Mouse (Mus musculus) CH12.LX (cell line): ENCODE results near the gene Kcnk2. TPM values are rescaled to one million over a fixed set of nuclear protein-coding genes. Genes with fewer than 3 reads are reported as not detected.

ENCODE experiments used
- DNase-seq: peaks from one replicate; pipeline ENCODE4 v3.0.0-alpha.2; 2013; ENCODE audit errors: extremely low read depth
- H3K27ac ChIP-seq: 2 replicates; pipeline ENCODE4 v1.5.1; 2012; ENCODE audit warnings: low read depth, mild to moderate bottlenecking, control low read depth, moderate library complexity; ENCODE audit not compliant: insufficient read depth
- H3K27me3 ChIP-seq: replicated peaks from 2 replicates; pipeline ENCODE3; 2012; ENCODE audit warnings: inconsistent platforms
- H3K36me3 ChIP-seq, 2 experiments: replicated peaks in 1 of 2; 2 replicates each; pipeline versions ENCODE3 to v1.6.1; 2012; ENCODE audit warnings: inconsistent platforms in 1 of 2, low read length in 1 of 2, mild to moderate bottlenecking in 1 of 2, mixed read lengths in 1 of 2, moderate library complexity in 1 of 2; ENCODE audit not compliant: control insufficient read depth in 1 of 2, insufficient read depth in 1 of 2
- H3K4me1 ChIP-seq, 2 experiments: 2 replicates each; pipeline ENCODE4 v1.6.1; 2012; ENCODE audit warnings: inconsistent platforms in 1 of 2, moderate library complexity in 1 of 2; ENCODE audit not compliant: insufficient read depth in 2 of 2, control insufficient read depth in 1 of 2
- H3K4me2 ChIP-seq: 2 replicates; pipeline ENCODE4 v1.6.1; 2012; ENCODE audit warnings: low read depth, mild to moderate bottlenecking, control low read depth; ENCODE audit not compliant: poor library complexity, insufficient read depth, severe bottlenecking
- H3K4me3 ChIP-seq, 3 experiments: fragments of 150-350 bp in 1 of 3; sonication (generic) in 1 of 3; replicated peaks in 1 of 3; 2 replicates each; pipeline versions ENCODE3 to v1.5.1; 2011 to 2012; ENCODE audit warnings: low read depth in 2 of 3, low read length in 2 of 3, mild to moderate bottlenecking in 2 of 3, moderate library complexity in 2 of 3, control low read depth in 1 of 3, improper control_type of control experiment in 1 of 3, inconsistent platforms in 1 of 3, mixed read lengths in 1 of 3; ENCODE audit not compliant: poor library complexity in 1 of 3
- H3K79me2 ChIP-seq: replicated peaks from 2 replicates; pipeline ENCODE4 v1.6.1; 2012; ENCODE audit warnings: mild to moderate bottlenecking, moderate library complexity; ENCODE audit not compliant: control insufficient read depth, poor library complexity, insufficient read depth, severe bottlenecking; ENCODE audit errors: extremely low read depth
- H3K9ac ChIP-seq: 2 replicates; pipeline ENCODE4 v1.6.1; 2012; ENCODE audit warnings: low read depth, mild to moderate bottlenecking, control low read depth, moderate library complexity; ENCODE audit not compliant: insufficient read depth
- H3K9me3 ChIP-seq: replicated peaks from 2 replicates; pipeline ENCODE3; 2012; ENCODE audit warnings: low read length, inconsistent platforms, mixed read lengths
- CTCF ChIP-seq, 2 experiments: IDR thresholded peaks in 1 of 2; conservative IDR thresholded peaks in 1 of 2; 2 replicates each; pipeline ENCODE4 v1.5.1; 2011 to 2012; ENCODE audit warnings: low read depth in 2 of 2, low read length in 2 of 2, improper control_type of control experiment in 1 of 2, inconsistent platforms in 1 of 2, mild to moderate bottlenecking in 1 of 2, moderate library complexity in 1 of 2
- E2F4 ChIP-seq: IDR thresholded peaks from 2 replicates; pipeline ENCODE4 v1.6.1; 2011; ENCODE audit warnings: low read depth, low read length, improper control_type of control experiment; ENCODE audit not compliant: insufficient replicate concordance
- ELF1 ChIP-seq: IDR thresholded peaks from 2 replicates; pipeline ENCODE4 v1.6.1; 2014; ENCODE audit warnings: low read depth, mild to moderate bottlenecking, inconsistent platforms, low read length, improper control_type of control experiment
- EP300 ChIP-seq: IDR thresholded peaks from 2 replicates; pipeline ENCODE4 v1.6.1; 2011; ENCODE audit warnings: low read length, improper control_type of control experiment
- GABPA ChIP-seq: IDR thresholded peaks from 2 replicates; pipeline ENCODE4 v1.6.1; 2012; ENCODE audit warnings: low read depth, low read length, improper control_type of control experiment, inconsistent platforms; ENCODE audit not compliant: insufficient replicate concordance
- JUN ChIP-seq: IDR thresholded peaks from 2 replicates; pipeline ENCODE4 v1.6.1; 2011; ENCODE audit warnings: low read depth, mild to moderate bottlenecking, low read length, improper control_type of control experiment, moderate library complexity; ENCODE audit not compliant: insufficient read depth
- KAT2A ChIP-seq: IDR thresholded peaks from 2 replicates; pipeline ENCODE4 v1.6.1; 2012; ENCODE audit warnings: low read length, improper control_type of control experiment, inconsistent platforms; ENCODE audit not compliant: insufficient replicate concordance
- MAFK ChIP-seq: IDR thresholded peaks from 2 replicates; pipeline ENCODE4 v1.6.1; 2011; ENCODE audit warnings: low read length, improper control_type of control experiment; ENCODE audit not compliant: insufficient replicate concordance
- MAX ChIP-seq: IDR thresholded peaks from 2 replicates; pipeline ENCODE4 v1.6.1; 2011; ENCODE audit warnings: low read length, improper control_type of control experiment
- NELFE ChIP-seq: IDR thresholded peaks from 2 replicates; pipeline ENCODE4 v1.6.1; 2011; ENCODE audit warnings: low read depth, low read length, improper control_type of control experiment
- NRF1 ChIP-seq: IDR thresholded peaks from 2 replicates; pipeline ENCODE4 v1.6.1; 2014; ENCODE audit warnings: low read depth, mild to moderate bottlenecking, inconsistent platforms, low read length, improper control_type of control experiment, moderate library complexity
- RAD21 ChIP-seq: IDR thresholded peaks from 2 replicates; pipeline ENCODE4 v1.6.1; 2011; ENCODE audit warnings: low read depth, mild to moderate bottlenecking, low read length, improper control_type of control experiment, moderate library complexity
- RCOR1 ChIP-seq: conservative IDR thresholded peaks from 2 replicates; pipeline ENCODE4 v1.6.1; 2012; ENCODE audit warnings: low read depth, mild to moderate bottlenecking, inconsistent platforms, low read length, improper control_type of control experiment
- SMC3 ChIP-seq: IDR thresholded peaks from 2 replicates; pipeline ENCODE4 v1.6.1; 2011; ENCODE audit warnings: low read depth, low read length, improper control_type of control experiment
- TCF12 ChIP-seq: IDR thresholded peaks from 2 replicates; pipeline ENCODE4 v1.6.1; 2014; ENCODE audit warnings: low read depth, mild to moderate bottlenecking, inconsistent platforms, low read length, improper control_type of control experiment
- USF2 ChIP-seq: conservative IDR thresholded peaks from 2 replicates; pipeline ENCODE4 v1.6.1; 2011; ENCODE audit warnings: low read depth, low read length, improper control_type of control experiment
- ZC3H11A ChIP-seq: IDR thresholded peaks from 2 replicates; pipeline ENCODE4 v1.6.1; 2012; ENCODE audit warnings: low read depth, mild to moderate bottlenecking, inconsistent platforms, low read length, improper control_type of control experiment
- dilution Hi-C: fragments of 300-500 bp; cut with MboI; formaldehyde crosslinking; loops from 2 replicates; pipeline ENCODE4 v1.14.3; 2020; ENCODE audit warnings: low sequenced_read_pairs; ENCODE audit not compliant: extremely low pct_unique_long_range_greater_than_20kb, extremely low pct_ligation_motif_present
- in situ Hi-C: fragments of 300-500 bp; cut with MboI; formaldehyde crosslinking; loops from 3 replicates; pipeline ENCODE4 v1.14.3; 2019; ENCODE audit warnings: low sequenced_read_pairs, low pct_ligation_motif_present, low pct_unique_long_range_greater_than_20kb, mixed read lengths
- polyA plus RNA-seq: library from polyadenylated mRNA; unstranded; fragments of >175 nt; gene quantifications from 2 replicates; pipeline ENCODE4 v1.2.1, GENCODE M21; 2012; ENCODE audit warnings: low read depth; ENCODE audit not compliant: insufficient read length
- total RNA-seq, 2 experiments: library from RNA; depleted of rRNA; stranded (reverse); fragments of 300-350 nt in 1 of 2; fragments of >200 nt in 1 of 2; gene quantifications; 2 replicates each; pipeline ENCODE4 v1.2.3; 2012 to 2014

The Kcnk2 gene
- total and polyA plus RNA-seq, 3 experiments: 0.19 TPM; not detected in 2

GRCm38 (mm10) chr1:189228222-189229084 lies 173.6 kb downstream of the Kcnk2 start:
- Histone ChIP-seq H3K9me3 (no peaks in the 10 kb centered on the region), H3K27me3 (no peaks in the 10 kb centered on the region), H3K4me1 (no peaks in the 10 kb centered on the region), H3K36me3 (no peaks in the 10 kb centered on the region), H3K9ac (no peak overlapping the region), H3K79me2 (no peaks in the 10 kb centered on the region), H3K27ac (no peak overlapping the region), H3K4me3 (no peak overlapping the region), H3K4me2 (no peak overlapping the region)
- TF ChIP-seq JUN: no peak
- TF ChIP-seq E2F4: no peak
- TF ChIP-seq SMC3: no peak
- no peak for TF ChIP-seq MAFK
- no peak for TF ChIP-seq RAD21
- TF ChIP-seq NELFE: no peak
- no peak for TF ChIP-seq RCOR1
- in situ Hi-C loops (no loop called here), dilution Hi-C loops (no loop called here)
- no peak for DNase-seq

GRCm38 (mm10) chr1:189227479-189227878 lies 174.6 kb downstream of the Kcnk2 start:
- no peak for TF ChIP-seq ELF1
- TF ChIP-seq RAD21: peak; percentile 67
- no peak for TF ChIP-seq ZC3H11A
- TF ChIP-seq JUN: no peak
- TF ChIP-seq SMC3: peak; percentile 56
- TF ChIP-seq USF2: no peak
- no peak for TF ChIP-seq TCF12
- TF ChIP-seq RCOR1: no peak
- TF ChIP-seq KAT2A: no peak
- no peak for TF ChIP-seq NRF1
- no peak for TF ChIP-seq MAX
- TF ChIP-seq CTCF (conservative IDR thresholded peaks at IDR 0.05 in 1 of 2, IDR thresholded peaks at IDR 0.05 in 1 of 2; ENCODE audit: low read depth in 2 of 2, low read length in 2 of 2): peak in 1 of 2 experiments; percentile 62; a peak in 2 of 4 replicates
- no peak for TF ChIP-seq GABPA
- no peak for TF ChIP-seq EP300
- TF ChIP-seq, all 38 proteins: peak for 3
- Histone ChIP-seq H3K27ac (no peak overlapping the region), H3K4me1 (no peaks in the 10 kb centered on the region), H3K36me3 (no peaks in the 10 kb centered on the region), H3K27me3 (no peaks in the 10 kb centered on the region), H3K4me2 (no peak overlapping the region), H3K9ac (no peak overlapping the region), H3K9me3 (no peaks in the 10 kb centered on the region), H3K4me3 (no peak overlapping the region), H3K79me2 (no peaks in the 10 kb centered on the region)
- DNase-seq: no peak
- in situ Hi-C loops: no loop called here
- dilution Hi-C loops: no loop called here
